Mouse (Mus musculus) midbrain, embryonic 11.5 days (tissue): ENCODE results near the gene Stradb. TPM values are rescaled to one million over a fixed set of nuclear protein-coding genes. Genes with fewer than 3 reads are reported as not detected.

Source experiments
- ATAC-seq: fragments of 200-750 bp; cut with Nextera tagmentation; 2 replicates; pipeline ENCODE4 v1.8.0; 2017; ENCODE audit warnings: moderate TSS enrichment, moderate library complexity; ENCODE audit not compliant: low FRiP score
- DNase-seq: peaks from one replicate; pipeline ENCODE4 v3.0.0; 2015; ENCODE audit warnings: low spot score; ENCODE audit errors: missing footprints
- H3K27ac ChIP-seq: fragments of 300-500 bp; sonication (generic); 2 replicates; pipeline ENCODE4 v1.5.1; 2014; ENCODE audit warnings: low read depth, low read length
- H3K27me3 ChIP-seq: fragments of 300-500 bp; sonication (generic); 2 replicates; pipeline ENCODE4 v1.6.1; 2014; ENCODE audit warnings: mild to moderate bottlenecking, low read length, moderate library complexity, mixed read lengths; ENCODE audit not compliant: control insufficient read depth, insufficient read depth
- H3K36me3 ChIP-seq: fragments of 300-500 bp; sonication (generic); 2 replicates; pipeline ENCODE4 v1.6.1; 2014; ENCODE audit warnings: mild to moderate bottlenecking, low read length, moderate library complexity, mixed read lengths; ENCODE audit not compliant: control insufficient read depth, insufficient read depth
- H3K4me1 ChIP-seq: fragments of 300-500 bp; sonication (generic); 2 replicates; pipeline ENCODE4 v1.6.1; 2014; ENCODE audit warnings: low read length; ENCODE audit not compliant: control insufficient read depth, insufficient read depth
- H3K4me2 ChIP-seq: fragments of 300-500 bp; sonication (generic); 2 replicates; pipeline ENCODE4 v1.6.1; 2014; ENCODE audit warnings: mild to moderate bottlenecking, moderate library complexity
- H3K4me3 ChIP-seq: fragments of 300-500 bp; sonication (generic); 2 replicates; pipeline ENCODE4 v1.5.1; 2014; ENCODE audit warnings: low read depth, low read length
- H3K9ac ChIP-seq: fragments of 300-500 bp; sonication (generic); 2 replicates; pipeline ENCODE4 v1.6.1; 2014; ENCODE audit warnings: low read length
- H3K9me3 ChIP-seq: fragments of 300-500 bp; sonication (generic); 2 replicates; pipeline ENCODE4 v1.6.1; 2016; ENCODE audit warnings: low read length; ENCODE audit not compliant: control insufficient read depth
- WGBS: fragments of 180-500 bp; shearing (Covaris S2); extraction: QIAGEN DNeasy Blood & Tissue Kit; methylation state at CpG from one replicate; pipeline ENCODE4 v1.1.7; 2014; 5-methylcytosine and 5-hydroxymethylcytosine counted together
- polyA plus RNA-seq: library from polyadenylated mRNA; unstranded; fragments of >200 nt; fragmentation: Nextera tagmentation; extraction: Ambion mirVana; gene quantifications from 2 replicates; pipeline ENCODE4 v1.2.1, GENCODE M21; 2014

Stradb gene
- polyA plus RNA-seq, 1 experiment from 2014 or later = 35.1 TPM

DNA sequence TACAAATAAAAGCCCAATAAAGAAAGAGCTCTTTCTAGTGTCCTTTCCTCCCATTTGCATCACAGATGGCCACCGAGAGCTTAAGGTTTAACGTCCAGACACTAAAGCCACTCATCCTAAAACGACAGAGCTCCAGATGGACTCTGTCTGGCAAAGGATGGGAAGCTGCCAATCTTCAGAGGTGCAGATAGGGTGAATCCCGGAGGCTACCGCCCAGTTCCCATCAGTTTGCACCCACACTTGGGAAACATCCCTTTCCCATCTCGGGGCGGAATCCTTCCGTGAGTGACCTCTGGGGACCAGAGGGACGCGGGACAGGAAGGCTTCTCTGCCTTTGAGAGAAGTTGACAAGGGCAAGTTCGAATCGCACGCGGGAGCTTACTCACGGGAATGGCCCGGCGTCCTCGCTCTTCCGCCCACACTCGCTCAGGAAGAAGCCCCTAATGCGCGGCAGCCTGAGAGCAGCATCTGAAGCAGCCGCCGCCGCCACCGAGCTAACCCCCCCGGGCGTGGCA, 414 bp upstream of the Stradb start:
- Histone ChIP-seq H3K27me3 (no peaks in the 10 kb centered on the region; the same call in 1 of the 2 replicates), H3K9me3 (no peaks in the 10 kb centered on the region), H3K36me3 (no peaks in the 10 kb centered on the region), H3K4me1 (peaks cover 24% of the 10 kb centered on the region), H3K9ac (peak overlapping the region; percentile 86), H3K4me3 (peak overlapping the region; percentile 79), H3K4me2 (peak overlapping the region; percentile 64), H3K27ac (peak overlapping the region; percentile 44)
- 0% methylated on average over 28 of the region's 28 CpGs for WGBS
- DNase-seq (no peak), ATAC-seq (peak; percentile 57)

GRCm38 (mm10) chr1:58982276-58982675, 9.0 kb downstream of the Stradb start:
- Histone ChIP-seq H3K4me2 (no peak overlapping the region), H3K27ac (no peak overlapping the region), H3K9me3 (no peaks in the 10 kb centered on the region), H3K36me3 (0 out of 2 replicates have a peak, but pooled peaks cover 2% of the 10 kb centered on the region), H3K4me3 (no peak overlapping the region), H3K9ac (no peak overlapping the region), H3K27me3 (no peaks in the 10 kb centered on the region), H3K4me1 (no peaks in the 10 kb centered on the region)
- WGBS = 81% methylated on average over 3 of the region's 3 CpGs
- ATAC-seq (no peak), DNase-seq (no peak)

DNA sequence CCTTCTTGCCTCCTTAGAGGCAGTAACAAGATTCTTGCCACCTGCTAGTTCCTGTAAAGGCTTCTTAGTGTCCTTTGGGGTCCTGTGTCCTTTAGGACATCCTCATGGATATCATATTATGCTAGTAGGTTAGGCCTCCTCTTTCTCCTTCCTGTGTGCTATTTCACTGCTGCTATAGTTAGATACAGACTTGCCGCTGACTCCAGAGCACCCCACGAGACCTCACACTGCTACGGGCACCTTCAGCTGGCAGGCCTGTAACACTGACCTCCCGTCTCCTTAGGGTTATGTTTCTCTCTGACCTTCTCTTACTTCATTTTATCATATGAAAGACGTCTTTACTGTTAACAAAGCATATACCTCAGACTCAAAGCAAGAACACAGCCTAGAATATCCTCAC, 11.3 kb downstream of the Stradb start:
- Histone ChIP-seq H3K4me1 (no peaks in the 10 kb centered on the region), H3K4me2 (no peak overlapping the region), H3K27ac (no peak overlapping the region), H3K9ac (no peak overlapping the region), H3K36me3 (0 out of 2 replicates have a peak, but pooled peaks cover 2% of the 10 kb centered on the region), H3K27me3 (no peaks in the 10 kb centered on the region), H3K4me3 (no peak overlapping the region), H3K9me3 (no peaks in the 10 kb centered on the region)
- ATAC-seq = no peak
- no peak for DNase-seq
- 84% methylated on average over 5 of the region's 5 CpGs for WGBS

GRCm38 (mm10) chr1:58993144-58993543, 19.8 kb downstream of the Stradb start:
- Histone ChIP-seq H3K9ac (no peak overlapping the region), H3K36me3 (no peaks in the 10 kb centered on the region), H3K9me3 (no peaks in the 10 kb centered on the region), H3K4me1 (no peaks in the 10 kb centered on the region), H3K4me3 (no peak overlapping the region), H3K27me3 (no peaks in the 10 kb centered on the region), H3K27ac (no peak overlapping the region), H3K4me2 (no peak overlapping the region)
- no peak for DNase-seq
- no peak for ATAC-seq
- 90% methylated on average over 7 of the region's 7 CpGs for WGBS

DNA sequence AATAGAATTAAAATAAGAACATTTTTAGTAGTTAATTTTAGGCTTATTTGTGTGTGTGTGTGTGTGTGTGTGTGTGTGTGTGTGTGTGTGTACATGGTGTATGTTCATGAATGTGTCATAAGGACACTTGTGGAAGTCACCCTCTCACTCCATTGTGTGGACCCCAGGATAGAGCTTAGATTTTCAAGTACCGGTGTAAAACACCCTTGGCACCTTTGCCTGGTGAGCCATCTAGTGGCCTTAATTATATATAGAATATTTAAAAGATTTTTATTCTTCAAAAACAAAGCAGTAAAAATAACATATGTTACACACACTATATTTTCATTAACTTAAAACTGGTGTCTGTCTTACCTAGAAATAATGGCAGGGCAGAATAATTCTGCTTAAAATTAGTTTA, 20.4 kb downstream of the Stradb start:
- no peak overlapping the region for H3K9ac ChIP-seq
- DNase-seq = no peak
- 23% methylated on average over 1 of the region's 1 CpGs for WGBS
- H3K27ac ChIP-seq = no peak overlapping the region
- no peak overlapping the region for H3K4me2 ChIP-seq
- no peaks in the 10 kb centered on the region for H3K27me3 ChIP-seq
- H3K9me3 ChIP-seq = no peaks in the 10 kb centered on the region
- H3K36me3 ChIP-seq = no peaks in the 10 kb centered on the region
- H3K4me3 ChIP-seq = no peak overlapping the region
- no peak for ATAC-seq
- H3K4me1 ChIP-seq = no peaks in the 10 kb centered on the region

DNA sequence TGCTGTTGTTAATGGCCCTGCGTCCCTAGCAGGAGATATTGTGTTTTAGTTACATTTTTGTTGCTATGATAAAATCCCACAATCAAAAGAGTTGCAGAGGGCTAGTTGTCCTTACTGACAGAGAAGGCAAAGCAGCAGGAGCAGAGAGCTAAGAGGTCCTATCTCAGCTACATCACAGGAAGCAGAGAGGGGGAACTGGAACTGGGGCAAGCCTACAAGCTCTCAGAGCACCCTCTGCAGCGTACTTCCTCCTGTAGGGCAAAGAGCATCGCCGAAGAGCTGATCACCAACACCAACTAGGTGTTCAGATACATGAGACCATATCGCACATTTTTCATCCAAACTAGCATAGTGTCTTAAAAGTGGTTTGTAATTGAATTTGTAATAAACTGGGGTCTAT, 22.0 kb downstream of the Stradb start:
- DNase-seq = no peak
- no peaks in the 10 kb centered on the region for H3K4me1 ChIP-seq
- H3K27me3 ChIP-seq = no peaks in the 10 kb centered on the region
- H3K27ac ChIP-seq = no peak overlapping the region
- H3K36me3 ChIP-seq = no peaks in the 10 kb centered on the region
- H3K9me3 ChIP-seq = no peaks in the 10 kb centered on the region
- no peak overlapping the region for H3K9ac ChIP-seq
- ATAC-seq = no peak
- no peak overlapping the region for H3K4me2 ChIP-seq
- no peak overlapping the region for H3K4me3 ChIP-seq
- WGBS = 93% methylated on average over 5 of the region's 5 CpGs

DNA sequence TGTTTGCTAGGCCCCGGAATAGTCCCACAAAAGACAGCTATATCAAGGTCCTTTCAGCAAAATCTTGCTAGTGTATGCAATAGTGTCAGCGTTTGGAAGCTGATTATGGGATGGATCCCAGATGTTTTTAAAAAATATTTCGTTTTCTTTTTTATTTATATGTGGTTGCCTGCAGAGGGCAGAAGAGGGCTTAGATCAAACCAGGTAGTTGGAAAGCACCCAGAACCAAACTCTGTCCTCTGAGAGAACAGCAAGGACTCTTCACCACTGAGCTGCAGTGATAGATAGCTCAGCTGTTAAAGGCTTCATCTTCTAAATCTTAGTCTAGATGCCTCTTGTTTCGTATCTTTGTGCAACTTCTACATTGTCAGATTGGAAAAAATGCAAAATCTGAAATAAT, 35.9 kb downstream of the Stradb start:
- no peak overlapping the region for H3K9ac ChIP-seq
- no peaks in the 10 kb centered on the region for H3K27me3 ChIP-seq
- H3K4me3 ChIP-seq = no peak overlapping the region
- no peaks in the 10 kb centered on the region for H3K36me3 ChIP-seq
- DNase-seq (no peak), ATAC-seq (no peak)
- WGBS = 47% methylated on average over 4 of the region's 4 CpGs
- H3K4me1 ChIP-seq = no peaks in the 10 kb centered on the region
- H3K4me2 ChIP-seq = no peak overlapping the region
- H3K27ac ChIP-seq = no peak overlapping the region
- no peaks in the 10 kb centered on the region for H3K9me3 ChIP-seq

DNA sequence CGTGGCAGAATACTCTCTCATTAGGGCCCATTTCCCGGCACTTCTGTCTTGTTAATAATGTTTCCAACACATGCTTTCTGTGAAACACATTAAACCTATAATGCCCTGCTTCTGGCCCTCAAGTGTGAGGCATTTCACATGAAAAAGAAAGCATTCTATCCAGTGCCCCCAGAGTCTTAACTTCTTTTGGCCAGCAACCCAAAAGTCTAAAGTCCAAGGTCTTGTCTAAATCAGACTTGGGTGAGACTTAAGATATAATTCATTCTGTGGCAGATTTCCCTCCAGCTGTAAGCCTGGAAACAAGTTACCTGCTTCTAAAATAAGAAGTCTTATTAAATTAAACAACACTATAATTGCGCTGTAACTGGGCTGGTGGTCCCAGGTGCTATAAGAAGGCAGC, 48.2 kb downstream of the Stradb start:
- Histone ChIP-seq H3K4me3 (no peak overlapping the region), H3K9ac (no peak overlapping the region), H3K4me2 (no peak overlapping the region), H3K27ac (no peak overlapping the region), H3K4me1 (no peaks in the 10 kb centered on the region), H3K36me3 (no peaks in the 10 kb centered on the region), H3K9me3 (no peaks in the 10 kb centered on the region), H3K27me3 (no peaks in the 10 kb centered on the region)
- WGBS = 89% methylated on average over 3 of the region's 3 CpGs
- no peak for ATAC-seq
- no peak for DNase-seq

- Histone ChIP-seq H3K4me1 (no peaks in the 10 kb centered on the region), H3K27me3 (no peaks in the 10 kb centered on the region), H3K9ac (no peak overlapping the region), H3K27ac (no peak overlapping the region), H3K4me3 (no peak overlapping the region), H3K9me3 (no peaks in the 10 kb centered on the region), H3K36me3 (no peaks in the 10 kb centered on the region), H3K4me2 (no peak overlapping the region)
- DNase-seq (no peak), ATAC-seq (no peak)
- WGBS = 81% methylated on average over 5 of the region's 5 CpGs
Observed at GRCm38 (mm10) chr1:59037723-59038122, 64.4 kb downstream of the Stradb start.
